Mouse (Mus musculus) MEL (cell line): ENCODE measurements around the gene Prss40. TPM values are rescaled to one million over a fixed set of nuclear protein-coding genes. Genes with fewer than 3 reads are reported as not detected.

ENCODE experiments used
- DNase-seq: peaks from one replicate; pipeline ENCODE4 v3.0.0; 2011; ENCODE audit warnings: low read depth, low spot score
- H3K27ac ChIP-seq: 2 replicates; pipeline ENCODE4 v1.5.1; 2012; ENCODE audit warnings: low read depth, mild to moderate bottlenecking, control low read depth, low read length, moderate library complexity; ENCODE audit not compliant: control insufficient read depth
- H3K27me3 ChIP-seq, 2 experiments: fragments of 150-350 bp in 1 of 2; sonication (generic) in 1 of 2; 2 replicates each; pipeline ENCODE4 v1.6.1; 2012; ENCODE audit warnings: low read length in 2 of 2, mild to moderate bottlenecking in 2 of 2, improper control_type of control experiment in 1 of 2, moderate library complexity in 1 of 2; ENCODE audit not compliant: insufficient read depth in 2 of 2, control insufficient read depth in 1 of 2
- H3K36me3 ChIP-seq, 2 experiments: 2 replicates each; pipeline ENCODE4 v1.6.1; 2012 to 2014; ENCODE audit warnings: low read length in 2 of 2, improper control_type of control experiment in 1 of 2, inconsistent platforms in 1 of 2, mild to moderate bottlenecking in 1 of 2; ENCODE audit not compliant: insufficient read depth in 2 of 2, control insufficient read depth in 1 of 2
- H3K4me1 ChIP-seq, 2 experiments: fragments of 150-350 bp in 1 of 2; sonication (generic) in 1 of 2; 2 replicates each; pipeline ENCODE4 v1.6.1; 2012; ENCODE audit warnings: low read length in 2 of 2, improper control_type of control experiment in 1 of 2, mild to moderate bottlenecking in 1 of 2; ENCODE audit not compliant: insufficient read depth in 2 of 2, control insufficient read depth in 1 of 2
- H3K4me3 ChIP-seq, 2 experiments: fragments of 150-350 bp in 1 of 2; sonication (generic) in 1 of 2; 2 replicates each; pipeline ENCODE4 v1.5.1; 2012; ENCODE audit warnings: low read depth in 2 of 2, low read length in 2 of 2, mild to moderate bottlenecking in 2 of 2, moderate library complexity in 2 of 2, control low read depth in 1 of 2, improper control_type of control experiment in 1 of 2; ENCODE audit not compliant: control insufficient read depth in 1 of 2, insufficient read depth in 1 of 2
- H3K79me2 ChIP-seq: 2 replicates; pipeline ENCODE4 v1.6.1; 2012; ENCODE audit warnings: mild to moderate bottlenecking, low read length, moderate library complexity; ENCODE audit not compliant: control insufficient read depth, poor library complexity, insufficient read depth
- H3K9ac ChIP-seq: 2 replicates; pipeline ENCODE4 v1.6.1; 2012; ENCODE audit warnings: low read depth, mild to moderate bottlenecking, control low read depth, low read length, moderate library complexity; ENCODE audit not compliant: control insufficient read depth, poor library complexity, severe bottlenecking
- H3K9me3 ChIP-seq: fragments of 150-350 bp; sonication (generic); replicated peaks from 2 replicates; pipeline ENCODE4 v1.6.1; 2012; ENCODE audit warnings: mild to moderate bottlenecking, low read length, improper control_type of control experiment, moderate library complexity; ENCODE audit not compliant: insufficient read depth
- BHLHE40 ChIP-seq: IDR thresholded peaks from 2 replicates; pipeline ENCODE4 v1.6.1; 2012; ENCODE audit warnings: low read depth, mild to moderate bottlenecking, inconsistent platforms, low read length, improper control_type of control experiment, borderline replicate concordance
- CHD2 ChIP-seq: IDR thresholded peaks from 2 replicates; pipeline ENCODE4 v1.6.1; 2011; ENCODE audit warnings: low read length, improper control_type of control experiment
- CTCF ChIP-seq, 3 experiments: IDR thresholded peaks in 2 of 3; conservative IDR thresholded peaks in 1 of 3; 2 replicates each; pipeline ENCODE4 v1.5.1; 2011 to 2012; ENCODE audit warnings: low read length in 3 of 3, low read depth in 2 of 3, mild to moderate bottlenecking in 2 of 3, improper control_type of control experiment in 1 of 3, inconsistent platforms in 1 of 3, mixed read lengths in 1 of 3, moderate library complexity in 1 of 3; ENCODE audit not compliant: control insufficient read depth in 1 of 3, insufficient read depth in 1 of 3, poor library complexity in 1 of 3, severe bottlenecking in 1 of 3
- E2F4 ChIP-seq: IDR thresholded peaks from 2 replicates; pipeline ENCODE4 v1.6.1; 2011; ENCODE audit warnings: low read depth, low read length, improper control_type of control experiment, borderline replicate concordance
- ELF1 ChIP-seq: IDR thresholded peaks from 2 replicates; pipeline ENCODE4 v1.6.1; 2014; ENCODE audit warnings: low read depth, mild to moderate bottlenecking, inconsistent platforms, low read length, improper control_type of control experiment, moderate library complexity
- ETS1 ChIP-seq: IDR thresholded peaks from 2 replicates; pipeline ENCODE4 v1.6.1; 2012; ENCODE audit warnings: low read depth, mild to moderate bottlenecking, inconsistent platforms, low read length, improper control_type of control experiment, moderate library complexity
- GABPA ChIP-seq: IDR thresholded peaks from 2 replicates; pipeline ENCODE4 v1.6.1; 2012; ENCODE audit warnings: low read depth, mild to moderate bottlenecking, inconsistent platforms, low read length, improper control_type of control experiment, moderate library complexity
- GATA1 ChIP-seq: IDR thresholded peaks from 2 replicates; pipeline ENCODE4 v1.6.1; 2011; ENCODE audit warnings: low read depth, low read length, improper control_type of control experiment
- HCFC1 ChIP-seq: IDR thresholded peaks from 2 replicates; pipeline ENCODE4 v1.6.1; 2012; ENCODE audit warnings: low read depth, mild to moderate bottlenecking, inconsistent platforms, low read length, improper control_type of control experiment, moderate library complexity
- JUND ChIP-seq: IDR thresholded peaks from 2 replicates; pipeline ENCODE4 v1.6.1; 2011; ENCODE audit warnings: low read depth, mild to moderate bottlenecking, improper control_type of control experiment, low read length
- KAT2A ChIP-seq: conservative IDR thresholded peaks from 2 replicates; pipeline ENCODE4 v1.6.1; 2012; ENCODE audit warnings: low read depth, low read length, improper control_type of control experiment, inconsistent platforms
- MAFK ChIP-seq: IDR thresholded peaks from 2 replicates; pipeline ENCODE4 v1.6.1; 2011; ENCODE audit warnings: low read depth, mild to moderate bottlenecking, low read length, improper control_type of control experiment, borderline replicate concordance
- MAX ChIP-seq: IDR thresholded peaks from 2 replicates; pipeline ENCODE4 v1.6.1; 2011; ENCODE audit warnings: low read length, improper control_type of control experiment
- MAZ ChIP-seq: IDR thresholded peaks from 2 replicates; pipeline ENCODE4 v1.6.1; 2012; ENCODE audit warnings: low read depth, mild to moderate bottlenecking, inconsistent platforms, low read length, improper control_type of control experiment
- MEF2A ChIP-seq: IDR thresholded peaks from 2 replicates; pipeline ENCODE4 v1.6.1; 2014; ENCODE audit warnings: low read depth, mild to moderate bottlenecking, inconsistent platforms, low read length, improper control_type of control experiment; ENCODE audit not compliant: poor library complexity, insufficient replicate concordance, severe bottlenecking; ENCODE audit errors: extremely low read depth
- MXI1 ChIP-seq: IDR thresholded peaks from 2 replicates; pipeline ENCODE4 v1.6.1; 2011; ENCODE audit warnings: mild to moderate bottlenecking, low read depth, low read length, improper control_type of control experiment
- MYB ChIP-seq: IDR thresholded peaks from 2 replicates; pipeline ENCODE4 v1.6.1; 2011; ENCODE audit warnings: mild to moderate bottlenecking, low read depth, low read length, improper control_type of control experiment
- MYC ChIP-seq: IDR thresholded peaks from 2 replicates; pipeline ENCODE4 v1.6.1; 2011; ENCODE audit warnings: low read depth, mild to moderate bottlenecking, low read length, improper control_type of control experiment, moderate library complexity
- NELFE ChIP-seq: IDR thresholded peaks from 2 replicates; pipeline ENCODE4 v1.6.1; 2011; ENCODE audit warnings: low read depth, low read length, improper control_type of control experiment
- NRF1 ChIP-seq: IDR thresholded peaks from 2 replicates; pipeline ENCODE4 v1.6.1; 2014; ENCODE audit warnings: low read depth, mild to moderate bottlenecking, inconsistent platforms, low read length, improper control_type of control experiment, moderate library complexity; ENCODE audit not compliant: poor library complexity, insufficient read depth, severe bottlenecking
- POLR2A ChIP-seq, 2 experiments: IDR thresholded peaks; 2 replicates each; pipeline ENCODE4 v1.6.1; 2011 to 2012; ENCODE audit warnings: low read length in 2 of 2, mild to moderate bottlenecking in 2 of 2, control low read depth in 1 of 2, improper control_type of control experiment in 1 of 2, low read depth in 1 of 2, moderate library complexity in 1 of 2; ENCODE audit not compliant: control insufficient read depth in 1 of 2, insufficient read depth in 1 of 2, poor library complexity in 1 of 2
- POLR2AphosphoS2 ChIP-seq: IDR thresholded peaks from 2 replicates; pipeline ENCODE4 v1.6.1; 2011; ENCODE audit warnings: low read length, improper control_type of control experiment
- POLR2AphosphoS5 ChIP-seq: IDR thresholded peaks from 2 replicates; pipeline ENCODE4 v1.6.1; 2012; ENCODE audit warnings: low read depth, borderline replicate concordance, mild to moderate bottlenecking, inconsistent platforms, low read length, moderate library complexity, mixed read lengths
- RAD21 ChIP-seq: IDR thresholded peaks from 2 replicates; pipeline ENCODE4 v1.6.1; 2011; ENCODE audit warnings: mild to moderate bottlenecking, low read depth, low read length, improper control_type of control experiment
- RCOR1 ChIP-seq: IDR thresholded peaks from 2 replicates; pipeline ENCODE4 v1.6.1; 2012; ENCODE audit warnings: low read depth, mild to moderate bottlenecking, inconsistent platforms, low read length, improper control_type of control experiment
- SIN3A ChIP-seq: IDR thresholded peaks from 2 replicates; pipeline ENCODE4 v1.6.1; 2012; ENCODE audit warnings: low read length, improper control_type of control experiment, inconsistent platforms
- SMC3 ChIP-seq: IDR thresholded peaks from 2 replicates; pipeline ENCODE4 v1.6.1; 2011; ENCODE audit warnings: low read depth, low read length, improper control_type of control experiment
- TAL1 ChIP-seq: IDR thresholded peaks from 2 replicates; pipeline ENCODE4 v1.6.1; 2012; ENCODE audit warnings: mild to moderate bottlenecking, inconsistent platforms, low read length, moderate library complexity, mixed read lengths
- TBP ChIP-seq: IDR thresholded peaks from 2 replicates; pipeline ENCODE4 v1.8.0; 2011; ENCODE audit warnings: low read depth, low read length, improper control_type of control experiment
- TCF12 ChIP-seq: IDR thresholded peaks from 2 replicates; pipeline ENCODE4 v1.6.1; 2014; ENCODE audit warnings: low read depth, mild to moderate bottlenecking, inconsistent platforms, low read length, improper control_type of control experiment, moderate library complexity
- UBTF ChIP-seq: IDR thresholded peaks from 2 replicates; pipeline ENCODE4 v1.6.1; 2012; ENCODE audit warnings: low read depth, mild to moderate bottlenecking, inconsistent platforms, low read length, improper control_type of control experiment, moderate library complexity, borderline replicate concordance; ENCODE audit not compliant: insufficient read depth
- USF1 ChIP-seq: IDR thresholded peaks from 2 replicates; pipeline ENCODE4 v1.6.1; 2014; ENCODE audit warnings: low read depth, mild to moderate bottlenecking, inconsistent platforms, low read length, improper control_type of control experiment, moderate library complexity
- USF2 ChIP-seq, 2 experiments: IDR thresholded peaks; 2 replicates each; pipeline ENCODE4 v1.6.1; 2011 to 2012; ENCODE audit warnings: improper control_type of control experiment in 2 of 2, low read length in 2 of 2, borderline replicate concordance in 1 of 2, inconsistent platforms in 1 of 2, low read depth in 1 of 2, mild to moderate bottlenecking in 1 of 2; ENCODE audit not compliant: insufficient read depth in 1 of 2
- ZC3H11A ChIP-seq: IDR thresholded peaks from 2 replicates; pipeline ENCODE4 v1.6.1; 2012; ENCODE audit warnings: low read depth, mild to moderate bottlenecking, inconsistent platforms, low read length, improper control_type of control experiment
- ZKSCAN1 ChIP-seq: IDR thresholded peaks from 2 replicates; pipeline ENCODE4 v1.6.1; 2012; ENCODE audit warnings: low read depth, mild to moderate bottlenecking, inconsistent platforms, low read length, improper control_type of control experiment, moderate library complexity
- ZMIZ1 ChIP-seq: IDR thresholded peaks from 2 replicates; pipeline ENCODE4 v1.6.1; 2012; ENCODE audit warnings: low read depth, mild to moderate bottlenecking, inconsistent platforms, low read length, improper control_type of control experiment, moderate library complexity
- ZNF384 ChIP-seq: IDR thresholded peaks from 2 replicates; pipeline ENCODE4 v1.6.1; 2012; ENCODE audit warnings: low read depth, mild to moderate bottlenecking, inconsistent platforms, low read length, improper control_type of control experiment
- polyA plus RNA-seq, 2 experiments: library from polyadenylated mRNA; stranded (reverse) in 1 of 2; unstranded in 1 of 2; fragments of >175 nt in 1 of 2; fragments of >200 nt in 1 of 2; gene quantifications; 2 replicates each; pipeline versions ENCODE4 v1.2.1 to v1.2.4; 2012; ENCODE audit warnings: low replicate concordance in 2 of 2, low read depth in 1 of 2; ENCODE audit not compliant: insufficient read length in 2 of 2, insufficient read depth in 1 of 2, missing spikeins in 1 of 2
- total RNA-seq: library from RNA; depleted of rRNA; stranded (reverse); fragments of 300-350 nt; gene quantifications from 2 replicates; pipeline ENCODE4 v1.2.3, GENCODE M21; 2012

The Prss40 gene
- total and polyA plus RNA-seq, 3 experiments, result not detected

DNA sequence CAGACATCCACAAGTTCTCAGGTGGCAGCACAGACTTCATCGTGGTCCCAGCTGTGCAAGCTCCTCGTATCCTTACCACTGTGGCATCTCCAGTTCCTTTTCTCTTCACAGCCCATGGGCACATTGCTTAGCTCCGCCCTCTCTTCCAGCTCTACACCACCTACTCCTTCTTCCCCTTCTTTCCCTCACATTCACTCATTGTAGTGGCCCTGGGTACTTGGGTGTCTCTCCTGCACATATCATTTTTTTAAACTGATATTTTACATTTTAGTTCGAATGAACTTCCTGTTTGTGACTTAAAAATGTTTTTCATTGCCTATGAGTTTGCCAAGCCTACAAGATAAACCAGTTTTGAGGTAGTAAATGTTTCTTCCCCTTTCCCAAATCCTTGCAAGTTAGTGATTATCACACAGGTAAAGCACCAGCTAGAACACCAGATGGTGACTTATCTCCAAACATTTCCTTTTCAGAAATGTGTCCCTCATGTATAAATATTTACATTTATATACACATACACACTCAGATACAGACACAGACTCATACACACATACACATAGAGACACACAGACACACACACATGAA is 54.7 kb downstream of the Prss40 start:
- H3K4me1 ChIP-seq, result peaks cover 0 to 15% of the 10 kb centered on the region in 2 experiments; a peak in 3 of 4 replicates
- peaks cover 0 to 2% of the 10 kb centered on the region in 2 experiments; a peak in 2 of 4 replicates for H3K27me3 ChIP-seq
- no peak overlapping the region for H3K4me3 ChIP-seq
- DNase-seq, result peak; percentile 68
- no peaks in the 10 kb centered on the region for H3K36me3 ChIP-seq
- H3K79me2 ChIP-seq, result no peaks in the 10 kb centered on the region
- no peaks in the 10 kb centered on the region for H3K9me3 ChIP-seq
- H3K27ac ChIP-seq, result no peak overlapping the region
- H3K9ac ChIP-seq, result no peak overlapping the region
- TF ChIP-seq ZC3H11A (no peak), MAX (no peak), TCF12 (peak; percentile 38; the same call in 1 of the 2 replicates), MAFK (no peak), CHD2 (no peak), NRF1 (no peak), SMC3 (no peak), ETS1 (peak; percentile 73), JUND (no peak), TBP (no peak), NELFE (no peak), MYB (no peak), MYC (no peak), POLR2A (IDR thresholded peaks at IDR 0.05; ENCODE audit: control insufficient read depth in 1 of 2, insufficient read depth in 1 of 2, low read depth in 1 of 2, low read length in 2 of 2, poor library complexity in 1 of 2) (no peak), RAD21 (no peak), KAT2A (no peak), ZNF384 (peak; percentile 43; the same call in 1 of the 2 replicates), GATA1 (peak; percentile 47), ELF1 (no peak), ZMIZ1 (no peak), ZKSCAN1 (no peak), POLR2AphosphoS2 (no peak), POLR2AphosphoS5 (no peak), SIN3A (peak; percentile 25; the same call in 1 of the 2 replicates), MXI1 (0 out of 2 replicates have a peak, but pooled peaks have one; percentile 29), GABPA (no peak), HCFC1 (0 out of 2 replicates have a peak, but pooled peaks have one; percentile 14), UBTF (no peak), RCOR1 (peak; percentile 50; the same call in 1 of the 2 replicates), E2F4 (no peak), BHLHE40 (no peak), MAZ (no peak), USF2 (IDR thresholded peaks at IDR 0.05; ENCODE audit: borderline replicate concordance in 1 of 2, insufficient read depth in 1 of 2, low read depth in 1 of 2, low read length in 2 of 2) (no peak), MEF2A (no peak), CTCF (IDR thresholded peaks at IDR 0.05 in 2 of 3, conservative IDR thresholded peaks at IDR 0.05 in 1 of 3; ENCODE audit: control insufficient read depth in 1 of 3, insufficient read depth in 1 of 3, low read depth in 2 of 3, low read length in 3 of 3, poor library complexity in 1 of 3, severe bottlenecking in 1 of 3) (no peak), TAL1 (no peak), USF1 (no peak)
